Mouse (Mus musculus) olfactory bulb, adult 2 months (tissue): Measurements from ENCODE around the gene Lrrc30.

Experiments used
- CTCF ChIP-seq: fragments of 200-500 bp; IDR thresholded peaks from 2 replicates; pipeline ENCODE4 v1.5.1; 2012; ENCODE audit warnings: low read depth, mild to moderate bottlenecking, low read length, moderate library complexity; ENCODE audit not compliant: insufficient read depth
- POLR2A ChIP-seq: fragments of 200-500 bp; IDR thresholded peaks from 2 replicates; pipeline ENCODE4 v1.6.1; 2012; ENCODE audit warnings: mild to moderate bottlenecking, low read depth, low read length, moderate library complexity; ENCODE audit not compliant: insufficient read depth

DNA sequence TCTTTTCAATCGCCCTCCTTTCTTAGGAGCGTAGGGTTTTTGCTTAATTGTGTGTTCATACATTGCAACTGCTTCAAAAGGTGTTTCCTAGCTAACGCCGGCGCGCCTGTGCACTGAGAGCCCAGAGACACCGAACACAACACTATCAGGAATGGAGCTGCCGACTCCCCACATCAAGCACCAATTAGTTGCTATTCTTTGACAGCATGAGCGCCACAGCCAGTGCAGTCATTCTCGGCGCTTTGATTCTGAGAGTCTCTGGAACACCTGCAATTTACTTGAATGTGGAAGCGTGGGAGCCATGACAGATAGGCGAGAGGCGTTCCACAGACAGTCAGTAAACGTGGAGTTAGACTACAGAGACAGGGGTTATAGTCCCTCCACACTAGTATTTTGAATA lies 4.0 kb downstream of the Lrrc30 start:
- TF ChIP-seq CTCF, result no peak
- no peak for TF ChIP-seq POLR2A
